23 mouse cellular contexts compared by ENCODE assay signal in genomic region chr8:119724596-119724995, GRCm38 (mm10). TPM values are rescaled to one million over a fixed set of nuclear protein-coding genes. Genes with fewer than 3 reads are reported as not detected.
DNase-seq lines count a peak whose midpoint lies in the region; ATAC-seq lines count a peak whose summit lies in the region.
"Had no signal": no experiment of that assay in that cellular context is flagged by ENCODE, and none has a peak within 500 bp of the region (broad histone marks: within the 10 kb centered on the region; RNA-seq: fewer than 3 reads in every experiment).

No protein-coding gene starts in this region.

- no peaks in the 10 kb centered on the region for H3K9me3 ChIP-seq in heart, embryonic 10.5 days
- no peaks in the 10 kb centered on the region for H3K9me3 ChIP-seq in heart, embryonic 12.5 days (replicated peaks)
- H3K9me3 ChIP-seq: embryonic facial prominence, embryonic 13.5 days; embryonic facial prominence, embryonic 15.5 days; forebrain, embryonic 10.5 days; forebrain, embryonic 12.5 days had no signal

- WGBS in heart, embryonic 10.5 days: 70% methylated on average over 6 of the region's 6 CpGs
- 72% methylated on average over 6 of the region's 6 CpGs for WGBS in heart, embryonic 12.5 days

- no peak for ATAC-seq in heart, embryonic 12.5 days (ENCODE audit: insufficient number of reproducible peaks, low FRiP score)
- ATAC-seq: forebrain, embryonic 14.5 days; forebrain, embryonic 16.5 days had no signal

- no peaks in the 10 kb centered on the region for H3K36me3 ChIP-seq in heart, embryonic 10.5 days
- H3K36me3 ChIP-seq in heart, embryonic 12.5 days: no peaks in the 10 kb centered on the region
- H3K36me3 ChIP-seq: embryonic facial prominence, embryonic 13.5 days; embryonic facial prominence, embryonic 15.5 days; forebrain, embryonic 10.5 days; forebrain, embryonic 12.5 days had no signal

- H3K4me1 ChIP-seq in heart, embryonic 10.5 days: peaks cover 49% of the 10 kb centered on the region
- peaks cover 25% of the 10 kb centered on the region for H3K4me1 ChIP-seq in heart, embryonic 12.5 days (replicated peaks)
- H3K4me1 ChIP-seq: embryonic facial prominence, embryonic 15.5 days; forebrain, embryonic 12.5 days had no signal

- intact Hi-C loops in heart, postnatal 36 days (cut with DNase I): no loop called here

- no peak overlapping the region for H3K9ac ChIP-seq in heart, embryonic 12.5 days
- H3K9ac ChIP-seq: embryonic facial prominence, embryonic 13.5 days; embryonic facial prominence, embryonic 15.5 days; forebrain, embryonic 12.5 days had no signal

- peak; percentile 41 for DNase-seq in adrenal gland, adult 2 months
- DNase-seq in adrenal gland, postnatal 4 days (ENCODE audit: low spot score in 2 of 2): no peak
- no peak for DNase-seq in heart, embryonic 10.5 days (ENCODE audit: low spot score)
- no peak for DNase-seq in heart, postnatal 36 days
- DNase-seq in heart, adult 18-20 months: no peak
- DNase-seq: cerebellum, adult 11 months; cerebellum, adult 18-20 months; cerebellum, adult 8-10 months; cerebellum, adult 9-11 months; cerebellum, postnatal 14 days; cerebellum, postnatal 36 days; embryo, embryonic 11 days had no signal

- no peak overlapping the region for H3K4me2 ChIP-seq in heart, embryonic 12.5 days
- H3K4me2 ChIP-seq: embryonic facial prominence, embryonic 13.5 days; embryonic facial prominence, embryonic 15.5 days; forebrain, embryonic 12.5 days had no signal

- H3K27ac ChIP-seq in heart, embryonic 10.5 days: peak overlapping the region; percentile 68
- H3K27ac ChIP-seq in heart, embryonic 12.5 days (ENCODE audit: poor library complexity, severe bottlenecking): peak overlapping the region; percentile 73; the same call in 1 of the 2 replicates
- H3K27ac ChIP-seq: embryonic facial prominence, embryonic 13.5 days; embryonic facial prominence, embryonic 15.5 days; forebrain, embryonic 10.5 days; forebrain, embryonic 12.5 days had no signal

- no peaks in the 10 kb centered on the region; the same call in 1 of the 2 replicates for H3K27me3 ChIP-seq in heart, embryonic 10.5 days (ENCODE audit: insufficient read depth, poor library complexity, severe bottlenecking)
- H3K27me3 ChIP-seq in heart, embryonic 12.5 days (replicated peaks): 0 out of 2 replicates have a peak, but pooled peaks cover 6% of the 10 kb centered on the region
- H3K27me3 ChIP-seq: embryonic facial prominence, embryonic 13.5 days; embryonic facial prominence, embryonic 15.5 days had no signal

- no peak overlapping the region for H3K4me3 ChIP-seq in heart, embryonic 10.5 days
- no peak overlapping the region for H3K4me3 ChIP-seq in heart, embryonic 12.5 days
- H3K4me3 ChIP-seq: embryonic facial prominence, embryonic 13.5 days; embryonic facial prominence, embryonic 15.5 days; erythroblast, embryonic 14.5 days; forebrain, embryonic 10.5 days; forebrain, embryonic 12.5 days had no signal

RNA-seq across cellular contexts. Expression of gene Atp2c2, which starts 24.8 kb away (rescaled TPM):
- under 1 TPM; 0.24 to 0.46 TPM for total RNA-seq in adrenal gland, adult 2 months (2021)
- polyA plus RNA-seq in adrenal gland, adult 2 months (2012; rRNA removed): not detected in 2 replicates
- total RNA-seq in adrenal gland, postnatal 4 days (2021): under 1 TPM; 0.42 to 0.48 TPM
- 0.36 and 1.5 TPM in 2 replicates for polyA plus RNA-seq in heart, embryonic 10.5 days (2016; fragmentation: Nextera tagmentation; extraction: Ambion mirVana)
- not detected for total RNA-seq in heart, postnatal 36 days (2021)
- 0.33 and 0.38 TPM in 2 replicates for polyA plus RNA-seq in heart, embryonic 12.5 days (2016; fragmentation: Nextera tagmentation; extraction: Ambion mirVana)
- total RNA-seq in heart, adult 18-20 months (2021): under 1 TPM; 0.12 to 0.21 TPM
- total RNA-seq: common myeloid progenitor, adult 5-6 weeks had no signal
- polyA plus RNA-seq: erythroblast, embryonic 14.5 days had no signal

RNA-seq across cellular contexts. Expression of gene Tldc1, which starts 53.6 kb away (rescaled TPM):
- 10 to 100 TPM in 1 of 2 experiments, 1 to 10 TPM in 1; 8.4 to 12.7 TPM for total RNA-seq in adrenal gland, adult 2 months (2021)
- 13.0 and 13.2 TPM in 2 replicates for polyA plus RNA-seq in adrenal gland, adult 2 months (2012; rRNA removed)
- total RNA-seq in adrenal gland, postnatal 4 days (2021): 10 to 100 TPM; 16.7 to 17.3 TPM
- polyA plus RNA-seq in heart, embryonic 10.5 days (2016; fragmentation: Nextera tagmentation; extraction: Ambion mirVana): 14.5 and 19.8 TPM in 2 replicates
- 10 to 100 TPM; 11.1 to 13.3 TPM for total RNA-seq in heart, postnatal 36 days (2021)
- 14.6 and 14.8 TPM in 2 replicates for polyA plus RNA-seq in heart, embryonic 12.5 days (2016; fragmentation: Nextera tagmentation; extraction: Ambion mirVana)
- 10 to 100 TPM; 11.5 to 14.2 TPM for total RNA-seq in heart, adult 18-20 months (2021)

RNA-seq across cellular contexts. Expression of gene Wfdc1, which starts 58.4 kb away (rescaled TPM):
- 10 to 100 TPM; 17.0 to 21.0 TPM for total RNA-seq in adrenal gland, adult 2 months (2021)
- 41.3 and 51.7 TPM in 2 replicates for polyA plus RNA-seq in adrenal gland, adult 2 months (2012; rRNA removed)
- total RNA-seq in adrenal gland, postnatal 4 days (2021): 10 to 100 TPM; 19.7 to 26.9 TPM
- polyA plus RNA-seq in heart, embryonic 10.5 days (2016; fragmentation: Nextera tagmentation; extraction: Ambion mirVana): 1.3 and 1.6 TPM in 2 replicates
- 10 to 100 TPM; 33.5 to 40.7 TPM for total RNA-seq in heart, postnatal 36 days (2021)
- 3.1 and 3.5 TPM in 2 replicates for polyA plus RNA-seq in heart, embryonic 12.5 days (2016; fragmentation: Nextera tagmentation; extraction: Ambion mirVana)
- 10 to 100 TPM; 26.5 to 28.0 TPM for total RNA-seq in heart, adult 18-20 months (2021)
- total RNA-seq: common myeloid progenitor, adult 5-6 weeks; MEL had no signal
- polyA plus RNA-seq: C2C12; erythroblast, embryonic 14.5 days had no signal
